Mouse (Mus musculus) forelimb bud, embryonic 11.5 days (tissue): ENCODE data around the gene 8030474K03Rik.
"Not testable (repeated sequence)": the region's sequence is repeated elsewhere in the genome, so short reads cannot be mapped to it uniquely, and the experiment has no call there.

ENCODE experiments used
- DNase-seq: peaks from one replicate; pipeline ENCODE4 v3.0.0-alpha.2; 2012; ENCODE audit warnings: low read depth, low spot score

The 8030474K03Rik gene

GRCm38 (mm10) chrX:101794342-101794741, at the start of gene 8030474K03Rik, which contains the start of gene Gm4779:
Gene 8030474K03Rik, plus strand, starts transcription at chrX:101794656.
Gene Gm4779, minus strand, starts transcription at chrX:101794423.
- DNase-seq: no peak

DNA sequence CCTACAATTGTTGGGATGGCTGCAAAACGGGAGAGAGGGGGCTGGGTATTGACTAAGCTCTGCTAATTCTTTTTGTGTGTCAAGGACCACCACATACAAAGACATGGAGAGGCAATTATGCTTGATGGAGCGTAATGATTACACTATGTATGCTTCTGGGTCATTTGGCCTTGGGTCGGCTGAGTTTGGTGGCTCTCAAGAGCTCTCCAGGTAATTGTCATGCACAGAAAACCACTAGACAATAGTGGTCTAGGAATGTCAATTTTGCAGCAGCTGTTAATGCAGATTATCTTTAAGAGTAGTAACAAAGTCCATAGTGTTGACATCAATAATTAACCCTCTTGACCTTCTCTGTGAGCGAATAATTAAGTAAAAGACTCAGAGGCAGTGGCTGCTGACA, 44.3 kb upstream of the 8030474K03Rik start:
- no peak for DNase-seq

DNA sequence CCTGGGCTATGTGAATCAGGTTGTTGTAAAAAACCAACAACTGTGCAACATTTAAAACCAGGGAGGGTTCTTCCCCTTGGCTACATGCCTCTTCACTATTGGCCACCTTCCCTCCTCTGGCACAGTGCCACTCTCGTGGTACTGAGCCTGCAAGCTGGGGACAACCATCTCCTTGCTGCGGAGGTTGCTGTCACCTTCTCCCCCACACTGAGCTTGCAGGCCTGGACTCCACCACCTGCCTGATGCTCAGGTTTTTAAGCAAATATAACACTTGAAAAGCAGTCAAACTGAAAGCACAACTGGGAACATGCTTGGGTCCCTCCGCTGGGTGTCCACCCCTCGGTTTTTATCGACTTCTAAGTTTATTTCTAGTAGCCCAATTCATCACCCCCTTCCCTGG, 40.0 kb upstream of the 8030474K03Rik start:
- DNase-seq: no peak

- DNase-seq: no peak
Measured at GRCm38 (mm10) chrX:101764621-101765020, 29.8 kb upstream of the 8030474K03Rik start.

- no peak for DNase-seq
Measured at GRCm38 (mm10) chrX:101765111-101765510, 29.3 kb upstream of the 8030474K03Rik start.

GRCm38 (mm10) chrX:101767280-101767679, 27.2 kb upstream of the 8030474K03Rik start:
- DNase-seq: no peak

GRCm38 (mm10) chrX:101769478-101769877, 25.0 kb upstream of the 8030474K03Rik start:
- DNase-seq: no peak

DNA sequence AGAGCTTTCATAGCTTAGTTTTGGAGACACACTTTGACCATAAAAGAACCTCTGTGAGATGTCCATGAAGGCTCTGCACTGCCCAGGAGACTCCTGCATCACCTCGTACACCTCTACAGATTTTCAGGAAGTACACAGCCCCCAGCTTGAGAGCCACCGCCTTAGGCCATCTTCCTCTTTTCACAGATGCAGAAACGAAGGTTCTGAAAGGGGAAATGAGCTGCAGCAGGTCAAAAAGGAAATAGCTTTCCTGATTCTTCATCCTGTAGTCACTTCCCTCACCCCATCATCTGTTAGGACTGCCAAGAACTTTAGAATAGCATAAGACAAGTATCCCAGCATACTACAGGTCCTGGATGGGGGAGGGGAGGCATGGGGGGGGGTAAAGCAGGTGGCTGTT, 24.1 kb upstream of the 8030474K03Rik start:
- DNase-seq: no peak

DNA sequence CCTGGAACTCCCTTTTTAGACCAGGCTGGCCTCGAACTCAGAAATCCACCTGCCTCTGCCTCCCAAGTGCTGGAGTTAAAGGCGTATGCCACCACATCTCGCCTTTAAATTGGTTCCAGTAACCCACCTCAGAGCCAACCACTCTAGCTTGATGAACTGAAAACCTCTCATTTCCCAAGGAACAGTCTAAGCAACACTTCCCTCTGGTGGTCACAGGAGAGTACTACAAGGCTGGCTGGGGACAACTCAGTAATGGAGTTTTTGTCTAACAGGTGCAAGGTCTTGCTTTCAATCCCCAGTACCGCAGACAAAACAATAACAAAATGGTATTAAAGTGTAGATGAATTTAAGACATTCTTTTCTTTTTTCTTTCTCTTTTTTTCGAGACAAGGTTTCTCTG, 22.4 kb upstream of the 8030474K03Rik start:
- peak; percentile 48 for DNase-seq

GRCm38 (mm10) chrX:101791551-101791950, 2.9 kb upstream of the 8030474K03Rik start:
- DNase-seq: peak; percentile 48

- peak; percentile 39 for DNase-seq
Measured at GRCm38 (mm10) chrX:101805512-101805911, 11.1 kb downstream of the 8030474K03Rik start.

- no peak for DNase-seq
Measured at GRCm38 (mm10) chrX:101811750-101812149, 17.3 kb downstream of the 8030474K03Rik start.

DNA sequence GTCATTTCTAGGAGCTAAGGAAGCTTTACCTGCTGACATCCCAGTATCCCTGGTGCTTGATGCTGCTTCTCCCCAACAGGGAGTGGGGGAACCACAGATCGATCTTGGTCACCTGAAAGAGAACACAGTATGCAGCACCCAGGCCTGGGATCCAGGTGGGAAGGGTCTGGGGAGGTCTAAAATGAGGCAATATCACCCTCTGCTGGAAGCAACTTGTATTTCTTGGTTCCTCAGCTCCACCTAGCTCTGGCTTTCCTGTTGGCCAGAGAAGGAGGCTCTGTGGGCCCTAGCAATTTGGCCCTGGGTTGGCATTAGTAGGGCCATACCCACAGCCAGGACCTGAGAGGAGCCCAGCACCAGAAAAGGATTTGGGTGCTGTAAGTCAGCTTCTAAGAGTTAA, 24.7 kb downstream of the 8030474K03Rik start:
- DNase-seq: peak; percentile 14

DNA sequence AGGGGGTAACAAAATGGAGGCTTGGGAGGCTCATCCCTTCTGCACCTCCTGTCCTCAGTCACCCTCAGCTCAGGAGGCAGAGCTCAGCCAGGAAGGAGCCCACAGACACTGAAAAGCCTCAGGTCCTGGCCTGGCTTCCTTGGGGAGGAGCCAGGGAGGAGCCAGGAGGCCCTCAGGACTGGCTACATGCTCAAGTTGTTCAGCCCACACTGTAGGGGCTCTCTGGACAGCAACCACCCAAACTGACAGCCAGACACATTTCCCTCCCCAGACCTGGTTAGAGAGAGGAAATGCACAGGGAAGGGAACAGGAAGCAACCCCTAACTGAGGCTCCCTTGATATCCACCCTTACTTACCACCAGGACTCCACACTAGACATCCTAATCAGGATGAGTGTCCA, 25.5 kb downstream of the 8030474K03Rik start:
- not testable (repeated sequence) for DNase-seq

DNA sequence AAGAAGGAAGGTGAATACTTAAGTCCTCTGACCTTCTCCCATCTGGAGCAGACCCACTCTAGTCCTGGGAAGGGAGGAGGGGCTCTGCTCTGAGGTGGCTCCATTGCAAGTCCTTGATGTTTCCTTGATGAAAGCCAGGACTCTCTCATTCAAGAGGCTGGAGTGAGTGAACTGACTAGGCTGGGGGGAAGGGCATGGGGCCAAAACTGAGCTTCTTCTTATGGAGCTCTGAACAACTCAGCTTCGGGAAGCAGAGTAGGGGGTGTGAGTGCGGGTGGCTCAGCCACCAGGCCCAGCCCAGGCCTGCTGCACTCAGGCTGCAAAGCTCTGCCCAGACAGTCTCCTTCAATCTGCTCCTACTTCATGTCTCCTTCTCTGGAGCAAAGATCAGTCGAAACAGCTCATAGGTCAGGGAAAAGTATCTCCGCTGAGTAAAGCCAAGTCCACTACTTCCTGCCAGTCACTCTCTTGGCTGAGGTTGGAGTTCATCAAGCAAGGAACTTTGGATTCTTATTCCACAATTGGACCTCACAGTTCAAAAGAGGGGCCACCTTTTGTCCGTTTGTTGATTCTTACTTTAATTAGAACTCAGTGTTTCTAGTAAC, 52.8 kb downstream of the 8030474K03Rik start:
- DNase-seq: peak; percentile 32
